Mouse (Mus musculus): ENCODE data around the gene Enox1. TPM values are rescaled to one million over a fixed set of nuclear protein-coding genes. Genes with fewer than 3 reads are reported as not detected.

Enox1 gene
- polyA plus RNA-seq, 1 experiment, result 0.65 TPM

- TF ChIP-seq POLR2A (IDR thresholded peaks at IDR 0.05; ENCODE audit: borderline replicate concordance, control insufficient read depth, low read depth, low read length), result no peak
- TF ChIP-seq CTCF (IDR thresholded peaks at IDR 0.05; ENCODE audit: control insufficient read depth, insufficient read depth, low read length), result no peak
- Histone ChIP-seq H3K4me1 (ENCODE audit: control insufficient read depth, insufficient read depth, low read length) (no peaks in the 10 kb centered on the region), H3K27ac (ENCODE audit: control insufficient read depth, insufficient read depth, low read depth, low read length, poor library complexity) (no peak overlapping the region), H3K4me3 (replicated peaks; ENCODE audit: control insufficient read depth, low read depth, low read length) (no peak overlapping the region)
- 87% methylated on average over 8 of the region's 8 CpGs for WGBS
Observed at GRCm38 (mm10) chr14:77478692-77479091, 322.1 kb downstream of the Enox1 start.

DNA sequence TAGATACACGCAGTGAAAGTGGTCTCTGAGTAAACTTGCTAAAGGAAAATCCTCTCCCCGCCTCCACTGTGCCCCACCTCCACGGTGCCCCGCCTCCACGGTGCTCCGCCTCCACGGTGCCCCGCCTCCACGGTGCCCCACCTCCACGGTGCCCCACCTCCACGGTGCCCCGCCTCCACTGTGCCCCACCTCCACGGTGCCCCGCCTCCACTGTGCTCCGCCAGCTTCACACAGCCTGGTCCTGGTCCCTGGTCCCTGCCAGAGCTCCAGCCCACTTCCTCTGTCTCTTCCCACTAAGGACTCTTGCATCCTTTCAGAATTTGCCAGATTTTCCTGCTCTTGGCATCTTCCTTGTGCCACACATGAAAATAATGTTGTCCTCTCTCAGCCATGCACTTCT lies 326.5 kb downstream of the Enox1 start:
- no peak overlapping the region for H3K4me3 ChIP-seq (replicated peaks; ENCODE audit: control insufficient read depth, low read depth, low read length)
- WGBS, result 62% methylated on average over 15 of the region's 15 CpGs

DNA sequence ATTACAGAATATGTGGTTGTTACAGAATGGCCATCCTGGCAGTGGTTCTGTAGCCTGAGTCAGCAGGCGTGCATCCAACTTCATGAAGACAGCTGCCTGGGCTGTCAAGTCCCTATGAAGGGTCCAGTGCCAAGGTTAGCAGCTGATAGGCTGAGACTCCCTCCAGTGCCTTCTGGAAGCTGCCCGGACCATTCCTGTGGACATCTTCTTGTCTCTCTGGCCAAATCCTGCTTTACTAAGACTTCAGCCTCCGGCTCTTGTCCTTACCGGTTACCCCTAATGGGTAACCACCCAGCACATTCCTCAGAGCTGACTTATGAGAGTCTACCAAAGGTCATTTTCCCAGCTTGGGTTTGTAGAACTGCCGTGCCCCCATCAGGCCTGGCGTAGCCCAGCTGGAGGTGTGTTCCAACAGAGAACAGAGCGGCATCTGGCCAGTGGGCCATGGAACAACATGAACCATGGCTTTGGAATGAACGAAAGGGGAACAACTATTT lies 328.4 kb downstream of the Enox1 start:
- WGBS, result 89% methylated on average over 8 of the region's 8 CpGs
- TF ChIP-seq CTCF (IDR thresholded peaks at IDR 0.05; ENCODE audit: control insufficient read depth, insufficient read depth, low read length) (no peak), POLR2A (IDR thresholded peaks at IDR 0.05; ENCODE audit: borderline replicate concordance, control insufficient read depth, low read depth, low read length) (no peak)
- H3K27ac ChIP-seq (ENCODE audit: control insufficient read depth, insufficient read depth, low read depth, low read length, poor library complexity), result no peak overlapping the region
- H3K4me3 ChIP-seq (replicated peaks; ENCODE audit: control insufficient read depth, low read depth, low read length), result no peak overlapping the region
- H3K4me1 ChIP-seq (ENCODE audit: control insufficient read depth, insufficient read depth, low read length), result no peaks in the 10 kb centered on the region

More for the DNA sequence above, 326.5 kb downstream of the Enox1 start:
- Histone ChIP-seq H3K4me1 (ENCODE audit: control insufficient read depth, insufficient read depth, low read length) (no peaks in the 10 kb centered on the region), H3K27ac (ENCODE audit: control insufficient read depth, insufficient read depth, low read depth, low read length, poor library complexity) (no peak overlapping the region)
- TF ChIP-seq POLR2A (IDR thresholded peaks at IDR 0.05; ENCODE audit: borderline replicate concordance, control insufficient read depth, low read depth, low read length), result no peak
- no peak for TF ChIP-seq CTCF (IDR thresholded peaks at IDR 0.05; ENCODE audit: control insufficient read depth, insufficient read depth, low read length)

DNA sequence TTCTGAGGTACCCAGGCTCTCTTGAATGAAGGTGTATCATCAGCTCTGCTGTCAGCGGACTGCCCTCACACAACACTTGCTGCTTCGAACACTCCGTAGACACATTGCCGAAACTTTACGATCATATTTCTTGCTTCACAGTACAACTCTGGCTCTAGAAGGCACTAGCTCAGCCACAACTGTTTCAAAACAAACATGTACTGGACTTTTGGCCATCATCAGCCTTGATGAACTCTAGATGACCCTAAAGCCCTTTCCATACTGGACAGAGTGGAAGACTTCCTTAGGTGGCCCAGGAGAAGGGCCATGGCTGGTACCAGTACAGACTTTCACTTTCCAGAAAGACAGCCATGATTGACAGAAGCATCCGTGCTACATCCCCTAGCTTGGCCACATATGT lies 334.1 kb downstream of the Enox1 start:
- Histone ChIP-seq H3K27ac (ENCODE audit: control insufficient read depth, insufficient read depth, low read depth, low read length, poor library complexity) (no peak overlapping the region), H3K4me3 (replicated peaks; ENCODE audit: control insufficient read depth, low read depth, low read length) (no peak overlapping the region), H3K4me1 (ENCODE audit: control insufficient read depth, insufficient read depth, low read length) (no peaks in the 10 kb centered on the region)
- TF ChIP-seq POLR2A (IDR thresholded peaks at IDR 0.05; ENCODE audit: borderline replicate concordance, control insufficient read depth, low read depth, low read length) (no peak), CTCF (IDR thresholded peaks at IDR 0.05; ENCODE audit: control insufficient read depth, insufficient read depth, low read length) (no peak)
- 85% methylated on average over 6 of the region's 6 CpGs for WGBS

DNA sequence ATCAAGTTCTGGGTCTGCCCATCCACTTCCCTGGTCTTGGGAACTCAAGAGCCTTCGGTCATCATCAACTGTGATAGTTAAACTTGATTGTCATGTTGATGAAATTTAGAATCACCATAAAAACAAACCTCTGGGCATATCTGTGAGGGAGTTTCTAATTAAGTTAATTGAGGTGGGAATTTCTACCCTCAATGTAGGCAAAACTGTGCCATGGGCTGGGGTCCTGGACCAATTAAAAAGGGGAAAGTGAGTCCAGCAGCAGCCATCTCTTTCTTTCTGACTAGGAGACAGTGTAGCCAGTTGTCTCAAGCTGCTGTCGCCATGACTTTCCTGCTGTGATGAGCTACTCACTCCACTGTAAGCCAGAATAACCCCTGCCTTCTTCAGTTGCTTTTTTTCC lies 335.2 kb downstream of the Enox1 start:
- WGBS, result 67% methylated on average over 2 of the region's 2 CpGs
- TF ChIP-seq CTCF (IDR thresholded peaks at IDR 0.05; ENCODE audit: control insufficient read depth, insufficient read depth, low read length) (no peak), POLR2A (IDR thresholded peaks at IDR 0.05; ENCODE audit: borderline replicate concordance, control insufficient read depth, low read depth, low read length) (no peak)
- Histone ChIP-seq H3K4me1 (ENCODE audit: control insufficient read depth, insufficient read depth, low read length) (no peaks in the 10 kb centered on the region), H3K27ac (ENCODE audit: control insufficient read depth, insufficient read depth, low read depth, low read length, poor library complexity) (no peak overlapping the region), H3K4me3 (replicated peaks; ENCODE audit: control insufficient read depth, low read depth, low read length) (no peak overlapping the region)

DNA sequence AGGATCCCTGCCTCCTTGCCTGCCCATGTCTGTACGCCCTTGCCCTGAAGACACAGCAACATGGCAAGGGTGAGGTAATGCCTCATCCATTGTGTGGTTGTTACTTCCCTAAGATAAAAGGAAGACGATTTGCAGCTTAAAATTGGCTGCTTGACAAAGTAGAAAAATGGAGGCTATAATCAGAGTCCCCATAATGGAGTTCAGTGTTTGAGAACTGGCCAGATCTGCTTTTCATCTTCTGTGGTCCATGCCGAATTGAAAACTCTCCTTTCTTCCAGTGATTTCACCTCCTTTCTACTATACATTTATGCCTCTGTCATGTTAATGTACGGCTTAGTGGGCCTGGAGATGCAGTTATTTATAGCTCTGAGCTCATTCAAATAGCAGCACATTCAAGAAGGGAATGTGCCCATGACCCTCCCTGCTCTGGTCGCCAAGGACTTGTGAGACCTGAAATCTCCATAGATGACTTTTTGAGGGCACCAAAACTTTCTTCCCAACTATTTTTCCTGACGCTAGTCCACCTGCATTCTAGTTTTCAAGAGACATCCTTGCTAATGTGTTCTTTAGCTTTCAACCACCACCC lies 343.5 kb downstream of the Enox1 start:
- no peak for TF ChIP-seq POLR2A (IDR thresholded peaks at IDR 0.05; ENCODE audit: borderline replicate concordance, control insufficient read depth, low read depth, low read length)
- no peak for TF ChIP-seq CTCF (IDR thresholded peaks at IDR 0.05; ENCODE audit: control insufficient read depth, insufficient read depth, low read length)
- no peaks in the 10 kb centered on the region for H3K4me1 ChIP-seq (ENCODE audit: control insufficient read depth, insufficient read depth, low read length)
- no peak overlapping the region for H3K27ac ChIP-seq (ENCODE audit: control insufficient read depth, insufficient read depth, low read depth, low read length, poor library complexity)
- H3K4me3 ChIP-seq (replicated peaks; ENCODE audit: control insufficient read depth, low read depth, low read length), result no peak overlapping the region
- WGBS, result 57% methylated on average over 6 of the region's 6 CpGs

GRCm38 (mm10) chr14:77504458-77505135 lies 348.0 kb downstream of the Enox1 start:
- H3K4me3 ChIP-seq (replicated peaks; ENCODE audit: control insufficient read depth, low read depth, low read length), result no peak overlapping the region
- TF ChIP-seq CTCF (IDR thresholded peaks at IDR 0.05; ENCODE audit: control insufficient read depth, insufficient read depth, low read length), result no peak
- TF ChIP-seq POLR2A (IDR thresholded peaks at IDR 0.05; ENCODE audit: borderline replicate concordance, control insufficient read depth, low read depth, low read length), result no peak
- 71% methylated on average over 12 of the region's 12 CpGs for WGBS
- H3K27ac ChIP-seq (ENCODE audit: control insufficient read depth, insufficient read depth, low read depth, low read length, poor library complexity), result no peak overlapping the region
- no peaks in the 10 kb centered on the region for H3K4me1 ChIP-seq (ENCODE audit: control insufficient read depth, insufficient read depth, low read length)

GRCm38 (mm10) chr14:77506341-77506740 lies 349.8 kb downstream of the Enox1 start:
- Histone ChIP-seq H3K27ac (ENCODE audit: control insufficient read depth, insufficient read depth, low read depth, low read length, poor library complexity) (no peak overlapping the region), H3K4me1 (ENCODE audit: control insufficient read depth, insufficient read depth, low read length) (no peaks in the 10 kb centered on the region), H3K4me3 (replicated peaks; ENCODE audit: control insufficient read depth, low read depth, low read length) (no peak overlapping the region)
- 62% methylated on average over 9 of the region's 9 CpGs for WGBS
- TF ChIP-seq CTCF (IDR thresholded peaks at IDR 0.05; ENCODE audit: control insufficient read depth, insufficient read depth, low read length) (no peak), POLR2A (IDR thresholded peaks at IDR 0.05; ENCODE audit: borderline replicate concordance, control insufficient read depth, low read depth, low read length) (no peak)
